Mouse (Mus musculus) T-helper 2 cell (primary cell): ENCODE results near the gene Pcsk4.
"Not testable (repeated sequence)": the region's sequence is repeated elsewhere in the genome, so short reads cannot be mapped to it uniquely, and the experiment has no call there.

Experiments
- in situ Hi-C: fragments of 300-600 bp; cut with MboI, MseI; formaldehyde crosslinking; loops from one replicate; pipeline ENCODE4 v1.15.1; 2025; ENCODE audit warnings: high pct_unique_total_duplicates

Gene Pcsk4

GRCm38 (mm10) chr10:80348244-80348781, 19.0 kb upstream of the Pcsk4 start, which contains the start of gene Adamtsl5:
Adamtsl5 (minus strand) TSS chr10:80348412.
- in situ Hi-C loops: no loop called here

GRCm38 (mm10) chr10:80347514-80347967, 18.2 kb upstream of the Pcsk4 start:
- in situ Hi-C loops: no loop called here

- in situ Hi-C loops: not testable (repeated sequence)
Observed at GRCm38 (mm10) chr10:80345929-80346328, 16.6 kb upstream of the Pcsk4 start.

DNA sequence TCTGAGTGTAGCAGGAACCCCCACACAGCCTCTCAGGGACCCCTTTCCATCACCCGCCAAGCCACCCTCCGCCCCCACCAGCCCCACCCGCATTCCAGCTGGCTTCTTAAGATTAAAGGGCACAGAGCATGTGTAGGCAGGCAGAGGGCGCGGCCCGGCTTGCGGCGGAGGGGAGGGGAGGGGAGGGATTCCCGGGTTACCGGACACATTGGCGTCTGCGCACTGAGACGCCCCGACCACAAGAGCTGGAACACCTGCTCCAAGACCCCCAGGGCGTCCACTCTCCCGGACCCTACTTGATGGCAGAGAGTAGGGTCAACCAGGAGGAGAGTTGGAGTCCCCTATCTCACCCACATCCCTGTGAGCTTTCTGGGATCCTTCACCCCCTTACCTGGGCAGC, 15.8 kb upstream of the Pcsk4 start:
- in situ Hi-C loops: no loop called here

- in situ Hi-C loops: no loop called here
Observed at GRCm38 (mm10) chr10:80344131-80344661, 14.9 kb upstream of the Pcsk4 start.

DNA sequence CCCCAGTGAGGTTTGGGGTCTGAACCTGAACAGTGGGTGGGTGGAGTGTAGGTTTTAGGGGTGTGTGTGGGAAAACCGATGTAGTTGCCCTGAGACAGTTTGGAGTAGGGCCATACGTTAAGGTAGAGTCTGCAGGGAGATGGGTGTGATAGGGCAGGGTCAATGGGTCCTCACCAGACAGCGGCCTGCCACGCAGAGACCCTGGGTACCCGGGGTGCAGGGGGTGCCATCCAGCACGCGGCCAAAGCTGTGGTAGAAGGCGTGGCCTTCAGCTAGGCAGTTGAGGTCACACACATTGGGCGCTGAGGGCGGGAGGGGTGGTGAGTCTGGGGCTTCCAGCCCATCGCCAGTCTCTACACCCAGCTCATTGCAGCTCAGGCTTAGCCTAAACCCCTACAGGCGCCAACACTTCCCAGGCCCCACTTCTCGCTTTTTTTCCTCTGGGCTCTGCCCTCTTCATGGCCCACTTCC, 14.2 kb upstream of the Pcsk4 start:
- in situ Hi-C loops: no loop called here

- in situ Hi-C loops: no loop called here
Observed at GRCm38 (mm10) chr10:80342749-80343424, 13.6 kb upstream of the Pcsk4 start.

DNA sequence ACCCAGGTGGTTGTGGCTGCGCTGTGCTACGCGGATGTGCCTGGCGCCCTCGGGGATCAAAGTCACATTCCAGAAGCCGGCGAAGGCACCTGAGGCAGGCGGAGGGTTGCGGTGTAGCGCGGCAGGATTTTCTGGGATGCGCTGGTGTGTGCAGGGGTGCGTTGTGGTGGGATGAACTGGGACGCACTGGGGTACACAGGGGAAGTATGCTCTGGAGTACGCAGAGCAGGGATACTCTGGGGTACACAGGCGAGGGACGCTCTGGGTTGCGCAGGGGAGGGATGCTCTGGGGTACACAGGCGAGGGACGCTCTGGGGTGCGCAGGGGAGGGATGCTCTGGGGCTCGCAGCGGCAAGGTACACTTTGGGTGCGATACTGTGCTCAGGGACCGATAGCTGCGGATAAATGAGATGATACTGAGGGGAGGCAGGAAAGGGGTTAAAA, 13.0 kb upstream of the Pcsk4 start:
- in situ Hi-C loops: no loop called here

DNA sequence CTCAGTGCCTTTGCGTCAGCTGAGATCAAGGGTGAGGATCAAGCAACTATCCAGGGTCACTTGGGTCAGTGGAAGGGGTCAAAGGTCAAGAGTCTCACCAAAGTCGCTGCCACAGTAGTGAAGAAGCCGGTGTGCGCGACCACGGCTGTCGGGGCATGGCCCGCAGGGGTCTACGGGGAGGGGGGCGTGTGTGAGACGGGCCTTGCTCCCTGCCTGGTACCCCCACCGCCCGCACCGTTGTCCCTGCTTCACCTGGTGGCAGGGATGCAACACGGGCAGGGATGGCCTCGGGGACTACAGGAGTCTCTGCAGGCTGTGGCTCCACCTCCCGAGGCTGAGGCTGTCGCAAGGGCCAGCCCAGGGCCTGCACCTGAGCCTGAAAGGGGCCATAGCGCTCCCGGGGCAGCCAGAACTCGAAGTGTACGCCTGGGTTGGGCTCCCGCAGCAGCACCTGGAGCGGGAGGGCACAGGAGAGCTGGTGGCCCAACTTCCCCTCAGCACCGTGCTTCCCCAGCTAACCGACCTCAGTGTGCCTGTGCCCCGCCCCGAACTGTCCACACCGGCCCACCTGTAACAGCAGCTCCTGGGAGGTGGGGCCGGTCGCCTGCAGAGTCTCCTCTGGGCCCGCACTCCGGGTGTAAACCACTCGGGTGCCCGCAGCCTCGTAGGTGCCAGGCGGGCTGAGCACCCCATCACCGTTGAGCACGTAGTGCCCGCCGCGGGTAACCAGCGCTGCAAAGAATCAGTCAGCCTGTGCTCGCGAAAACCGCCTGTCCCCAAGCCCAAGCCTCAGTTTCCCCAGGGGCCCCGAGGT, 12.4 kb upstream of the Pcsk4 start:
- in situ Hi-C loops: no loop called here

- in situ Hi-C loops: no loop called here
Observed at GRCm38 (mm10) chr10:80341026-80341425, 11.7 kb upstream of the Pcsk4 start.

DNA sequence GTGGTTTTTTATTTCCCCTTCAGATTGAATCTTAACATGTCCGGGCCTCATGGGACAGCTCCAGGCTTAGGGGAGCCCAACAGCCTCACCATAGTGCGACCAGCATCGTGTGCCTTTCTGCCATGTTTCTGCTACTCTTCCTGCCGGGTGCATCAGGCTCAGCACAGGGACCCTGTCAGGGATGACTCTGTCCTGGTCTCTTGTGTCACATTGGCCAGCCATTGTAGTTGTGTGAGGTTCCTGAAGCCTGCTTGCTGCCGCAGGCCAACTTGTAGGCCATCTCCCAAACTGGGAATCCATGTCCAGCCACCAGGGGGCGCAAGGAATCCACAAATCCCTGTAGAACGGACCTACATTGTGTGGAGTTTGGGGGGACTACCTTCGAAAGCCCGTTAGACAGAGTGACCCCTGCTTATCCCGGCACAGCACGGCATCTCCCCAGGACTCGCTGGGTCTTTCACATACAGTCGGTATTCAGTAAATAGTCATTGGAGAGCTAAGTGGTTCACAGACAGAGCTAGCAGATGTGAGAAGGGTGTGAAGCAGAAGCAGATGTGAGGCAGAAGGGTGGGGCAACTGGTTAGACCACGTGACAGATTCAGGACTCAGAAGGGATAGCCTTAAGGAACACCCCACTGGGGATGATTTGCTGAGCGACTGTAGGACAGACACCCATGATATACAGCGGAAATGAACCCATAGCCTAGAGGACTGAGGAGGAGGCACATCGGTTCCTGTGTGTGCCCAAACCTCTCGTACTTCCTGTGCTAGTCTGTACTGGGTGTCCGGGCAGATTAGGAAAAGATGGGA, 10.8 kb upstream of the Pcsk4 start:
- in situ Hi-C loops: no loop called here

GRCm38 (mm10) chr10:80336263-80336662, 7.0 kb upstream of the Pcsk4 start:
- in situ Hi-C loops: no loop called here

- in situ Hi-C loops: no loop called here
Observed at GRCm38 (mm10) chr10:80332525-80332989, 3.3 kb upstream of the Pcsk4 start.

DNA sequence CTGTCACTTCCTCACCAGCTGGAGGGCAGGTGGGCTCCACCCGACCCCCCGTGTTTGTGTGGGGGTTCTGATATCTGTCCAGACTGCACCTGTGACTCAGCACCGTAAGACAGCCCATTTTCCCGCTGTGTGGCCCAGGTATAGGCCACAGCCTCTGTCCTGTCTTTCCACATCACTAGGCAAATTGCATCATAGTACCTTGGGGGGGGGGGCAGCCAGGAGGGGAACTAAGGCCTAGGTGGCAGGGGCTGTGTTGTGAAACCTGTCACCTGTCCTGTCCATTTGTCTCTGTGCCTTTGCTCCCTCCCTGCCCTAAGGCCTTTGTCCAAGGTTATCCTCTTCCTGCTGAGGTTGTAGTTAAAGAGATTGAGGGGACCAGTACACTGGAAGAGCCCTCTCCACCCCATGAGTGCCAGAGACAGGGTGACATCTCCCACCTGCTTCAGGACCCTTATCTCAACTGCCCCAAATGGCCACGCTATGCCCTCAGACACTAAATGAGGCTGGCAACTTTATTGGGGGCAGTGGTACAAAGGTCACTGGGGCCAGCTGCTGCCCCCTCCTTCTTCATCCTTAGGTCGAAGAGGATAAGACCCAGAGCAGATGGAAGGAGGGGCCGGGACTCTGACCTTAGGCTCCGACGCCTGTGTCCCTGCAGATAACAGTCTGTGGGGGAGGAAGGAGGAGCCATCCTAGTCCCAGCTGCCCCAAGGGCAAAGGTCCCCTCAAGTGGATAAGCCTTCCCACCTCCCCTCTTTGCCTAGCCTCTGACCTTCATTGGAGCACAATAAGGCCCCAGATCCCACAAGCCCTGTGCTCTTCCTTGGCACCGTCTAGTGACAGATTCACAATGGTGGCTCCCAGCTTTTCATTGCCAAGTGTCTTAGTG, 2.6 kb upstream of the Pcsk4 start:
- in situ Hi-C loops: no loop called here

DNA sequence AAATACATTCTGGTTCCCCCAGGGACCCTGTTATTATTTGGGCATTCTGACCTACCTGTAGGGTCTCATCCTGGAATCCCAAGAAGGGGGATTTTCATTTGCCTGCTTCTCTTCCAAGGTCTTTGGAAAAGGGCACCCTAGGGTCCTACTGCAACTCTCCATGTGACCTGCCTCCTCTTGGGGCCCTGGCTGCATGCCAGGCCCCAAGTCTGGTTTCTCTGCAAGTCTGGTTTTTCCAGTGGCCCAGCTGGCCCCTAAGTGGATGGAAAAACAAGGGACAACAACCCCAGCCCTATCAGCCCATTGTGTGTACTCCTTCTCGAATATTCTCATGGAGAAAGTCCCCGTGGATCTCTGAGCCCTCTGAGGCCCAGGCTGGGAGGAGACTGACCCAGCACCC, 1.6 kb upstream of the Pcsk4 start:
- in situ Hi-C loops: no loop called here

- in situ Hi-C loops: no loop called here
Observed at GRCm38 (mm10) chr10:80330084-80330483, 786 bp upstream of the Pcsk4 start.

DNA sequence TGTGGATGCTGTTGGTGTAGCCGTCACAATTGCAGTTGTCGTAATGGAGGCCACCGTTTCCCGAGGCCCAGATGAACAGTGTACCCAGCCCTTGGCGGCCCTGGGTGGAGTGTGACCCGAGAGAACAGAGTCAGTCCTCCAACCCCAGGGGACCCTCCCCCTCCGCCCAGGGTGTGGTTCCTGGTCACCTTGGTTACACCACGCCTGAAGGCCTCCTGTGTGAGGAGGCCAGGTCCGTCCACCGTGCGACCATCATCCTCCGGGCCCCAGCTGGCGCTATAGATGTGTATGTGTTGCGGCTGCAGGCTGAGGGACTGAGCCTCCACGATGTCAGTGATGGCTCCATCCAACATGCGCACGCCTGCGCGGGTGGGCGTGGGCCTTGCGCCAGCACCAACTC, 4.3 kb downstream of the Pcsk4 start:
- in situ Hi-C loops: no loop called here

DNA sequence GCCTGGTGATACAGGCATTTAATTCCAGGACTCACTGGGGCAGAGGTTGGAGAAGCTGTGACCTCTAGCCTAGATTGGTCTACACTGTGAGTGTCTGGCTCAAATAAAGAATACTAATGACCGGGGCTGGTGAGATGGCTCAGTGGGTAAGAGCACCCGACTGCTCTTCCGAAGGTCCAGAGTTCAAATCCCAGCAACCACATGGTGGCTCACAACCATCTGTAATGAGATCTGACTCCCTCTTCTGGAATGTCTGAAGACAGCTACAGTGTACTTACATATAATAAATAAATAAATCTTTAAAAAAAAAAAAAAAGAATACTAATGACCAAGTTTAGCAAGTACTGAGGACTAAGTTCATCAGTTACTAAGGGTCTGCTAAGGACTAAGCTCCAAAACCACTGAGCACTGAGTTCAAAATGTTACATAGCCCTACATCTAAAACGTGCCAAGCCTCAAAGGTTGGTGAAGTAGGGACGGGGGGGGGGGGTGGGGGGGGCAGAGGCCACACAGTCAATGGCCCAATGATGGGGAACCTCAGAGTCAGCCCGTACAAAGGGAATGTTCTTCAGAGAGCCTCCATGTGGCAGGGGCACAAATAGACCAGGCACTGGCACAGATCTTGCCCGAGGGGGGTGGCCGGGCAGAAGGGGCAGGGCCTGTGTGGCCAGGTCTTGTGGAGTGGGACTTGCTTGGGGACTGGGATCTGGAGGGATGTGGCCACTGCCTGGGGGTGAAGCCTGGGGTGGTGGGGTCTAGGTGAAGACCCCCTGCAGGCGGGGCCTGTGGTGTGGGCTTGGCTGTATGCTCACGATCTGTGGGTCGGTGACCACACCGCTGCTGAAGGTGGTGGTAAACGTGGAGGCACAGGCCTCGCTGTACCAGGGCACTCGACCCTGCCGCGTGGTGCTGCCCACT, 4.9 kb downstream of the Pcsk4 start:
- in situ Hi-C loops: no loop called here
